Comparison of ENCODE assay signal across 17 mouse cellular contexts in the genomic region with DNA sequence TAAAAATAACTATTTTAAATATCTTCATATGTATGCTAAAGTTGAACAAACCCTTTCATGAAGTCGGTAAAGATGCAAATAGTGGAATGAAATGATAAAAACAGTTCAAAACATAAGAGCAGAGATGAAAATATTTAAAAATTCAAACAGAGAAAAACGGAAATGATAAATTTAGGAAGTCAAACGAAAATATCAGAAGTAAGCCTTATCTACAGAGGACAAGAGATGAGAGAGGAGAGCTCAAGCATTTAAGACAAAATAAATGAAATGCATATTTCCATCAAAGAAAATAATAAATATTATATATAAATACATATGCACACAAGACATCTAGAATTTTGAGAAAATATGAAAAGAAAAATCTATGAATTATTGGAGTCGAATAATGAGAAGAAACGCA.
DNase-seq lines count a peak whose midpoint lies in the region; TF ChIP-seq lines count a peak whose summit lies in the region.
"Had no signal": no experiment of that assay in that cellular context is flagged by ENCODE, and none has a peak within 500 bp of the region (broad histone marks: within the 10 kb centered on the region; RNA-seq: fewer than 3 reads in every experiment).

No protein-coding gene starts in this region.

- no peaks in the 10 kb centered on the region for H3K36me3 ChIP-seq in MEL (ENCODE audit: control insufficient read depth in 1 of 2, insufficient read depth in 2 of 2, low read length in 2 of 2)
- H3K36me3 ChIP-seq: G1E had no signal

- H3K4me3 ChIP-seq in MEL (ENCODE audit: control insufficient read depth in 1 of 2, insufficient read depth in 1 of 2, low read depth in 2 of 2, low read length in 2 of 2) = no peak overlapping the region

- H3K4me1 ChIP-seq in MEL (ENCODE audit: control insufficient read depth in 1 of 2, insufficient read depth in 2 of 2, low read length in 2 of 2) = no peaks in the 10 kb centered on the region; a peak in 1 of 4 replicates

- no peak for TF ChIP-seq RAD21 in MEL (IDR thresholded peaks at IDR 0.05; ENCODE audit: low read depth, low read length)

- peak; percentile 14 for DNase-seq in MEL (ENCODE audit: low read depth, low spot score)
- no peak for DNase-seq in layer of hippocampus, adult 8-10 months (ENCODE audit: low spot score in 2 of 2)
- DNase-seq: adrenal gland, adult 2 months; adrenal gland, adult 8-10 months; adrenal gland, postnatal 10 days; adrenal gland, postnatal 14 days; adrenal gland, postnatal 25 days; adrenal gland, postnatal 36 days; B cell, adult 2 months; cerebellum, adult 11 months; cerebellum, adult 11-12 months; cerebellum, adult 18-20 months; cerebellum, adult 2 months; cerebellum, adult 8-10 months had no signal

- H3K9me3 ChIP-seq in MEL (replicated peaks; ENCODE audit: insufficient read depth, low read length) = no peaks in the 10 kb centered on the region
- H3K9me3 ChIP-seq: G1E had no signal

- no peak for TF ChIP-seq POLR2A in MEL (IDR thresholded peaks at IDR 0.05; ENCODE audit: control insufficient read depth in 1 of 2, insufficient read depth in 1 of 2, low read depth in 1 of 2, low read length in 2 of 2, poor library complexity in 1 of 2)

- no peak for TF ChIP-seq CTCF in MEL (IDR thresholded peaks at IDR 0.05 in 2 of 3, conservative IDR thresholded peaks at IDR 0.05 in 1 of 3; ENCODE audit: control insufficient read depth in 1 of 3, insufficient read depth in 1 of 3, low read depth in 2 of 3, low read length in 3 of 3, poor library complexity in 1 of 3, severe bottlenecking in 1 of 3)

- no peaks in the 10 kb centered on the region for H3K27me3 ChIP-seq in MEL (ENCODE audit: control insufficient read depth in 1 of 2, insufficient read depth in 2 of 2, low read length in 2 of 2)
- H3K27me3 ChIP-seq: CH12.LX, Patski had no signal

- H3K9ac ChIP-seq in MEL (ENCODE audit: control insufficient read depth, low read depth, low read length, poor library complexity, severe bottlenecking) = no peak overlapping the region

- no peak overlapping the region for H3K27ac ChIP-seq in MEL (ENCODE audit: control insufficient read depth, low read depth, low read length)

- peak; percentile 23 to 55; a peak in 3 of 4 replicates for TF ChIP-seq EP300 in MEL (IDR thresholded peaks at IDR 0.05; ENCODE audit: low read depth in 1 of 2, low read length in 2 of 2)

- H3K79me2 ChIP-seq in MEL (ENCODE audit: control insufficient read depth, insufficient read depth, low read length, poor library complexity) = no peaks in the 10 kb centered on the region

TF ChIP-seq in MEL, 35 proteins besides CTCF, POLR2A, EP300 and RAD21:
- TF ChIP-seq TCF12 (IDR thresholded peaks at IDR 0.05; ENCODE audit: low read depth, low read length) = no peak
- peak; percentile 61; the same call in 1 of the 2 replicates for TF ChIP-seq GATA1 (IDR thresholded peaks at IDR 0.05; ENCODE audit: low read depth, low read length)
- no peak for TF ChIP-seq MXI1 (IDR thresholded peaks at IDR 0.05; ENCODE audit: low read depth, low read length)
- TF ChIP-seq GABPA (IDR thresholded peaks at IDR 0.05; ENCODE audit: low read depth, low read length) = no peak
- no peak for TF ChIP-seq MAFK (IDR thresholded peaks at IDR 0.05; ENCODE audit: borderline replicate concordance, low read depth, low read length)
- TF ChIP-seq TAL1 (IDR thresholded peaks at IDR 0.05; ENCODE audit: low read length) = no peak
